Comparison of ENCODE assay signal across 18 mouse cellular contexts in the genomic region with DNA sequence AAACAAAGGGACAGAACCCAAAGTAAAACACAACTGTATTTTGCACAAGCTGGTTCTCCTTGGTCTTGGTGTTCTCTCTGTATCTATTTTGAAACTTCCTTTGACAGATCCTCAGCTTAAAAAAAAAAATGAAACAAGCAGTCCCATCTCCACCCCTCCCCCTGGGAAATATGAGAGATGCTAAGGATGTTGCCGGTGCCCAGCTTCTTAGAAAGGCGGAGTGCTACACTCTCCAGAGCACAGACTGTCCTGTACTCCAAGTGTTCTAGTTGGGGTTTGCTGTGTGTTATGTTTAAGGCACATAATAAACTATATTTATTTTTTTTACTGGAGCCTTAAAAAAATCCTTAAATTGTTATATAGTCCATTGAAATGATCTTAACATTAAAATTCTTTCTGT.
"Had no signal": no experiment of that assay in that cellular context is flagged by ENCODE, and none has a peak within 500 bp of the region (broad histone marks: within the 10 kb centered on the region; RNA-seq: fewer than 3 reads in every experiment).

No protein-coding gene starts in this region.

- H3K4me1 ChIP-seq: liver, embryonic 13.5 days; liver, embryonic 15.5 days; megakaryocyte, embryonic 14.5 days; midbrain, embryonic 13.5 days; midbrain, embryonic 15.5 days; neural tube, embryonic 12.5 days had no signal

- H3K27me3 ChIP-seq: liver, embryonic 13.5 days; liver, embryonic 15.5 days; lung, embryonic 15.5 days; midbrain, embryonic 13.5 days; midbrain, embryonic 15.5 days; neural tube, embryonic 12.5 days had no signal

- H3K9me3 ChIP-seq: liver, embryonic 13.5 days; liver, embryonic 15.5 days; lung, embryonic 15.5 days; midbrain, embryonic 13.5 days; midbrain, embryonic 15.5 days; neural tube, embryonic 12.5 days had no signal

- H3K9ac ChIP-seq: liver, embryonic 13.5 days; liver, embryonic 15.5 days; liver, postnatal 0 days; lung, embryonic 15.5 days; midbrain, embryonic 13.5 days; midbrain, embryonic 15.5 days; neural tube, embryonic 12.5 days had no signal

- H3K4me2 ChIP-seq: liver, embryonic 13.5 days; liver, embryonic 15.5 days; lung, embryonic 15.5 days; midbrain, embryonic 11.5 days; midbrain, embryonic 13.5 days; midbrain, embryonic 15.5 days; neural tube, embryonic 12.5 days had no signal

- DNase-seq: liver, embryonic 13.5 days; liver, postnatal 0 days; lung, adult 2 months; lung, postnatal 10 days; lung, postnatal 36 days; right cerebral cortex, postnatal 14 days; spleen, adult 18-20 months; thymus, adult 2 months; thymus, postnatal 25 days; thymus, postnatal 4 days had no signal

- H3K27ac ChIP-seq: liver, embryonic 13.5 days; liver, embryonic 15.5 days; lung, embryonic 15.5 days; macrophage; midbrain, embryonic 13.5 days; midbrain, embryonic 15.5 days; neural tube, embryonic 12.5 days had no signal

- H3K36me3 ChIP-seq: liver, embryonic 13.5 days; liver, embryonic 15.5 days; lung, embryonic 15.5 days; midbrain, embryonic 13.5 days; midbrain, embryonic 15.5 days; neural tube, embryonic 12.5 days had no signal

- ATAC-seq: liver, postnatal 0 days; midbrain, embryonic 13.5 days; midbrain, embryonic 15.5 days had no signal

- H3K4me3 ChIP-seq: liver, embryonic 13.5 days; liver, embryonic 15.5 days; lung, embryonic 15.5 days; megakaryocyte, embryonic 14.5 days; midbrain, embryonic 13.5 days; midbrain, embryonic 15.5 days; neural tube, embryonic 12.5 days had no signal
